Mouse (Mus musculus): ENCODE data around the gene Madd.

- TF ChIP-seq CTCF (IDR thresholded peaks at IDR 0.05; ENCODE audit: low read depth, low read length) (no peak), POLR2A (IDR thresholded peaks at IDR 0.05; ENCODE audit: extremely low read depth, insufficient read depth, low read length) (no peak)
Observed at GRCm38 (mm10) chr2:91096524-91096923, 87.1 kb downstream of the Madd start.
